Mouse (Mus musculus): Measurements from ENCODE around the gene Tshz3. TPM values are rescaled to one million over a fixed set of nuclear protein-coding genes. Genes with fewer than 3 reads are reported as not detected.

Gene Tshz3
- polyA plus RNA-seq, 1 experiment: 27.0 TPM

- Histone ChIP-seq H3K27ac (ENCODE audit: insufficient read depth, low read length) (peak overlapping the region; percentile 24), H3K4me1 (ENCODE audit: control insufficient read depth, insufficient read depth, low read length) (no peaks in the 10 kb centered on the region), H3K4me3 (ENCODE audit: insufficient read depth, low read length) (peak overlapping the region; percentile 72)
- TF ChIP-seq POLR2A (IDR thresholded peaks at IDR 0.05; ENCODE audit: extremely low read depth, insufficient read depth, low read length): 0 out of 2 replicates have a peak, but pooled peaks have one; percentile 12
- no peak for TF ChIP-seq CTCF (IDR thresholded peaks at IDR 0.05; ENCODE audit: extremely low read depth, insufficient read depth, low read length)
These were observed 2.6 kb upstream of the Tshz3 start for GRCm38 (mm10) chr7:36695276-36695675.

DNA sequence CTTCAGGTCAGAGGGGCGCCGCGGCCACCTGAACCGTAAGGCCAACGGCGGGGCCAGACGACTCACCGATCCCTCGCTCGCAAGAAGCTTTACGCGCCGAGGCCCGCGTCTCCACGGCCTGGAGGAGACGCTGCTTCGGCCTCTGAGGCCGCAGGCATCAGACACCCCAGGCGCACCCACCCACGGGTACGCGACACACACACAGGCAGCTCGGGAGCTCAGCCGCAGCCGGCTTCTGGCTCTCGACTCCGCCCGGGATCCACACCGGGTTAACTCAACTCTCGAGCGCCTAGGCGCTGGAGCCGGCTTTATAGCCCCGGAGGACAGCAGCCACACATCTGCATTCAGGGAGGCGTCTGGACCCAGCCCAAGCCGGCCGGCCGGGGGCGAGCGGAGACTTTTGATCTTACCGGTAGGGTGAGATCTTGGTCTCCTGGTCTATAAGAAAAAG, 2.1 kb upstream of the Tshz3 start:
- TF ChIP-seq CTCF (IDR thresholded peaks at IDR 0.05; ENCODE audit: extremely low read depth, insufficient read depth, low read length) (no peak), POLR2A (IDR thresholded peaks at IDR 0.05; ENCODE audit: extremely low read depth, insufficient read depth, low read length) (no peak)
- peak overlapping the region; percentile 72 for H3K4me3 ChIP-seq (ENCODE audit: insufficient read depth, low read length)
- no peaks in the 10 kb centered on the region for H3K4me1 ChIP-seq (ENCODE audit: control insufficient read depth, insufficient read depth, low read length)
- H3K27ac ChIP-seq (ENCODE audit: insufficient read depth, low read length): peak overlapping the region; percentile 24

DNA sequence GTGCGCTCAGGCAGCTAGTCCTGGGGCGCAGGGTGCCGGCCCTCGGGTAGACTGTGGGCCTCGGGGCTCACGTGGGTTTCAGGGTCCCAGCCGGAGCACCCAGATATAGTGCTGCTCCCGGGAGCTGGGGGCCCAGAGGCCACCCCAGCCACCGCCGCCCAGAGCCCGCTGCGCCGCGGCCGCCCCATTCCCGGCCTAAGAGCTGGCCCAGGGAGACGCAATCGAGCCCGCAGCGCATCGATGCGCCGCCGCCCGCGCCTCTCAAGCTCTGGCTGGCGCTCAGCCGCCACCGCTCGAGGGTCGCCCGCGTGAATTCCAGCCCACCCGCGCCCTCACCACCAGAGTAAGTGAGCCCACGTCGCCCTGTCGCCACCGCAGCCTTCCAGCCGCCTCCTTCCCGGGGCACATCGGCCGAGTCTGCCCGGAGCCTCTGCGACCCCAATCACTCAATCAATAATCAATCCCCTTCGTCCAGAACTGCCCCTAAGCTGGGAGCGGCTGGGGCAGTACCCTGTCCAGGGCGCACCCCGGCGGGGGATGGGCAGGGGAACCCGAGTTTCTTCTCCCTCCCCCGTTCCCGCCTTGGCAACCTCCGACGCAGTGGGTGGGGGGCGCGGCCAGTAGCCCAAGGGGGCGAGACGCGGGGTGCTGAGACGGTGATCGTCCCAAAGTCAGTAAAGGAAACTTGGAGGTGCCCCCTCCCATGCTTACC, 1.4 kb upstream of the Tshz3 start:
- peak overlapping the region; percentile 92 for H3K27ac ChIP-seq (ENCODE audit: insufficient read depth, low read length)
- TF ChIP-seq POLR2A (IDR thresholded peaks at IDR 0.05; ENCODE audit: extremely low read depth, insufficient read depth, low read length) (no peak), CTCF (IDR thresholded peaks at IDR 0.05; ENCODE audit: extremely low read depth, insufficient read depth, low read length) (no peak)
- H3K4me3 ChIP-seq (ENCODE audit: insufficient read depth, low read length): peak overlapping the region; percentile 72
- H3K4me1 ChIP-seq (ENCODE audit: control insufficient read depth, insufficient read depth, low read length): no peaks in the 10 kb centered on the region

DNA sequence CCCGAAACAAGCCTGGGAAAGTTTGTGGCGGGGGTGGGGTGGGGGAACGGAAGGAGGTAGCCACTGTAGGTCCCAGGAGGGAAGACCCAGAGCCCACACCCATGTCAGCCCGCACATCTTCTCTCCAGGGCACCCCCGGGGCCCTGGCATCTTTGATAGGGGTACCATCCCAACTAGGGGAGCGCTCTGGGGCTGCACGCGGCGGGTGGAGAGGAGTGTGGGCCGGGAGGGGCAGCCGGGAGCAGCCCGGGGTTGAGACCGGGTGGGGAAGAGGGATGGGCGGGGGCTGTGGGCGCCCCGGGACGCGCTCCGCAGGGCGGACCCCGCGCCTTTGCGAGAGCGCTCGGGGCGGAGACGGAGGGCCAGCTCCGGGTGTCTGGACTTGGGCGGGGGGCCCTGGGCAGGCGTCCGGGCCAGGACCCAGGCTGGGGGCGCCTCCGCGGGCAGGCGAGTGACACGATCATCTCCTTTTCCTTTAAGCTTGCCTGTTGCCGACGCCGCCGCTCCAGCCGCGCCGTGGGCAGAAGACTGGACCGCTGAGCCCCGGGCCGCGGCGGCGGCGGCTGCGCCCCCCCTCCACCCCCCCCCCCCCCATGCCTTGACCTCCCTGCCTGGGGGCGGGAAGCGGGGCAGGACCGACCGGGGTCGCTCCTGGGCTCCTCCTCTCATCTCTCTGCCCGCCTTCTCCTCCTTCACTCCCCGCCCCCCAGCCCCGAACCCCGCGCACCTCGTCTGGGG, 631 bp upstream of the Tshz3 start:
- Histone ChIP-seq H3K4me3 (ENCODE audit: insufficient read depth, low read length) (peak overlapping the region; percentile 72), H3K4me1 (ENCODE audit: control insufficient read depth, insufficient read depth, low read length) (peaks cover 2% of the 10 kb centered on the region; the same call in 1 of the 2 replicates), H3K27ac (ENCODE audit: insufficient read depth, low read length) (peak overlapping the region; percentile 92)
- TF ChIP-seq POLR2A (IDR thresholded peaks at IDR 0.05; ENCODE audit: extremely low read depth, insufficient read depth, low read length) (no peak), CTCF (IDR thresholded peaks at IDR 0.05; ENCODE audit: extremely low read depth, insufficient read depth, low read length) (no peak)

DNA sequence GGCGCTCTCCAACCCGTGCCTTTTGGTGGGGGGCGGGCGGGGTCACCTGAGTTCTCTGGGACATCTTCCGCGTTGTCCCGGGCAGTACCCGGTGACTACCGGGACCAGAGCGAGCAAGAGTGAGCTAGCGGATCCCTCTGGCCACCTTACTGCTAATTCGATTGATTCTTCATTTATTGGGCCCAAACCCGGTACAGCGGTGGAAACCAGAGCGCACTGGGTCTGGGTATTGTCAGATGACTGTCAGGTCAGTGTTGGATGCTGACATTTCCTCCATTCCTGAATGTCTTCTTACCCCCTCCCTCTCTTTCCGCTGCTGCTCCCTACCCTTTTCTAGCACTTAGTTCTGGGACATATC, 650 bp downstream of the Tshz3 start:
- Histone ChIP-seq H3K4me3 (ENCODE audit: insufficient read depth, low read length) (peak overlapping the region; percentile 72), H3K27ac (ENCODE audit: insufficient read depth, low read length) (peak overlapping the region; percentile 77), H3K4me1 (ENCODE audit: control insufficient read depth, insufficient read depth, low read length) (peaks cover 2% of the 10 kb centered on the region; the same call in 1 of the 2 replicates)
- TF ChIP-seq POLR2A (IDR thresholded peaks at IDR 0.05; ENCODE audit: extremely low read depth, insufficient read depth, low read length): no peak
- no peak for TF ChIP-seq CTCF (IDR thresholded peaks at IDR 0.05; ENCODE audit: extremely low read depth, insufficient read depth, low read length)

GRCm38 (mm10) chr7:36699001-36699987, 1.4 kb downstream of the Tshz3 start:
- Histone ChIP-seq H3K27ac (ENCODE audit: insufficient read depth, low read length) (0 out of 2 replicates have a peak overlapping the region, but pooled peaks have one; percentile 1), H3K4me3 (ENCODE audit: insufficient read depth, low read length) (peak overlapping the region; percentile 72), H3K4me1 (ENCODE audit: control insufficient read depth, insufficient read depth, low read length) (peaks cover 2% of the 10 kb centered on the region; the same call in 1 of the 2 replicates)
- TF ChIP-seq POLR2A (IDR thresholded peaks at IDR 0.05; ENCODE audit: extremely low read depth, insufficient read depth, low read length) (no peak), CTCF (IDR thresholded peaks at IDR 0.05; ENCODE audit: extremely low read depth, insufficient read depth, low read length) (no peak)

GRCm38 (mm10) chr7:36706636-36707035, 8.7 kb downstream of the Tshz3 start:
- Histone ChIP-seq H3K4me1 (ENCODE audit: control insufficient read depth, insufficient read depth, low read length) (peaks cover 11% of the 10 kb centered on the region), H3K27ac (ENCODE audit: insufficient read depth, low read length) (0 out of 2 replicates have a peak overlapping the region, but pooled peaks have one; percentile 59), H3K4me3 (ENCODE audit: insufficient read depth, low read length) (no peak overlapping the region; the same call in 1 of the 2 replicates)
- no peak for TF ChIP-seq CTCF (IDR thresholded peaks at IDR 0.05; ENCODE audit: extremely low read depth, insufficient read depth, low read length)
- no peak for TF ChIP-seq POLR2A (IDR thresholded peaks at IDR 0.05; ENCODE audit: extremely low read depth, insufficient read depth, low read length)

DNA sequence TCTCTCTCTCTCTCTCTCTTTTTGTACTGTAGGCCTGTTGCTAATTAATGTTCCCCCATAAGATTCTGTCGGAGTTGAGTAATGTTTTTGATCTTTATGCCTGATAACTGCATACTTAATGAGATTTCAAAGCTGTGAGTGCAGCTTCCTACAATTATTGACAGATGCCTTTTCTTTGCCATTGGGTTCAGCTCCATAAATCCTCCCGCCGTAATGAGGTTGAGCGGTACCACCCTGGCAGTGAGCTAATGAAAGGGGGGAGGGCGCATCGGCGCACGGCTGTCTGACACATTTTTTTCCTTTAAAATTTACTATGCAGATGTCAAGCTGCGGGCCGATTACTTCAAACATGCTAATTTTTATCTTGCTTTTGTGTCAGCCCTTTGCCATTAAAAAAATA, 9.3 kb downstream of the Tshz3 start:
- H3K4me1 ChIP-seq (ENCODE audit: control insufficient read depth, insufficient read depth, low read length): peaks cover 9% of the 10 kb centered on the region
- peak overlapping the region; percentile 24; the same call in 1 of the 2 replicates for H3K4me3 ChIP-seq (ENCODE audit: insufficient read depth, low read length)
- H3K27ac ChIP-seq (ENCODE audit: insufficient read depth, low read length): 0 out of 2 replicates have a peak overlapping the region, but pooled peaks have one; percentile 50
- TF ChIP-seq CTCF (IDR thresholded peaks at IDR 0.05; ENCODE audit: extremely low read depth, insufficient read depth, low read length) (no peak), POLR2A (IDR thresholded peaks at IDR 0.05; ENCODE audit: extremely low read depth, insufficient read depth, low read length) (no peak)
